Mouse (Mus musculus) stomach, postnatal 0 days (tissue): Measurements from ENCODE around the gene Pou4f1. TPM values are rescaled to one million over a fixed set of nuclear protein-coding genes. Genes with fewer than 3 reads are reported as not detected.

Experiments used
- ATAC-seq: fragments of 200-750 bp; cut with Nextera tagmentation; 2 replicates; pipeline ENCODE4 v1.8.0; 2017; ENCODE audit not compliant: low FRiP score, low TSS enrichment
- DNase-seq: peaks from one replicate; pipeline ENCODE4 v3.0.0-alpha.2; 2016; ENCODE audit warnings: low spot score
- H3K27ac ChIP-seq: fragments of 300-500 bp; sonication (generic); replicated peaks from 2 replicates; pipeline ENCODE4 v1.5.1; 2014; ENCODE audit warnings: mild to moderate bottlenecking, control low read depth
- H3K27me3 ChIP-seq: fragments of 300-500 bp; sonication (generic); 2 replicates; pipeline ENCODE4 v1.6.1; 2014; ENCODE audit warnings: low read length; ENCODE audit not compliant: control insufficient read depth, insufficient read depth
- H3K36me3 ChIP-seq: fragments of 300-500 bp; sonication (generic); 2 replicates; pipeline ENCODE4 v1.6.1; 2014; ENCODE audit warnings: low read length, mixed read lengths; ENCODE audit not compliant: control insufficient read depth, insufficient read depth
- H3K4me1 ChIP-seq: fragments of 300-500 bp; sonication (generic); replicated peaks from 2 replicates; pipeline ENCODE4 v1.6.1; 2014; ENCODE audit warnings: antibody characterized with exemption; ENCODE audit not compliant: control insufficient read depth, insufficient read depth
- H3K4me2 ChIP-seq: fragments of 300-500 bp; sonication (generic); replicated peaks from 2 replicates; pipeline ENCODE4 v1.6.1; 2014; ENCODE audit warnings: low read depth, mild to moderate bottlenecking, control low read depth, moderate library complexity
- H3K4me3 ChIP-seq: fragments of 300-500 bp; sonication (generic); 2 replicates; pipeline ENCODE4 v1.5.1; 2014; ENCODE audit warnings: low read depth, low read length, control low read depth
- H3K9ac ChIP-seq: fragments of 300-500 bp; sonication (generic); 2 replicates; pipeline ENCODE4 v1.6.1; 2014; ENCODE audit warnings: mild to moderate bottlenecking, low read length, control low read depth, mixed read lengths
- H3K9me3 ChIP-seq: fragments of 300-500 bp; sonication (generic); 2 replicates; pipeline ENCODE4 v1.6.1; 2016; ENCODE audit warnings: low read length; ENCODE audit not compliant: control insufficient read depth
- CTCF ChIP-seq: IDR thresholded peaks from 2 replicates; pipeline ENCODE4 v1.5.1; 2016; ENCODE audit warnings: antibody characterized with exemption, low read depth, mild to moderate bottlenecking, moderate library complexity
- EP300 ChIP-seq: optimal IDR thresholded peaks from 2 replicates; pipeline ENCODE3; 2016; ENCODE audit warnings: antibody characterized with exemption
- WGBS: fragments of 180-500 bp; shearing (Covaris S2); extraction: QIAGEN DNeasy Blood & Tissue Kit; methylation state at CpG from one replicate; pipeline ENCODE4 v1.1.7; 2014; 5-methylcytosine and 5-hydroxymethylcytosine counted together
- polyA plus RNA-seq: library from polyadenylated mRNA; unstranded; fragments of >200 nt; fragmentation: Nextera tagmentation; extraction: Ambion mirVana; gene quantifications from 2 replicates; pipeline ENCODE4 v1.2.1, GENCODE M21; 2015

Pou4f1 gene
- polyA plus RNA-seq, 1 experiment from 2014 or later, result 0.19 TPM

GRCm38 (mm10) chr14:104464841-104465240, 3.0 kb downstream of the Pou4f1 start:
- no peak for TF ChIP-seq CTCF
- TF ChIP-seq EP300, result no peak
- Histone ChIP-seq H3K4me1 (peaks cover 3% of the 10 kb centered on the region; the same call in 1 of the 2 replicates), H3K9me3 (no peaks in the 10 kb centered on the region), H3K4me2 (no peak overlapping the region), H3K9ac (no peak overlapping the region), H3K27me3 (peaks cover 35% of the 10 kb centered on the region), H3K4me3 (no peak overlapping the region), H3K27ac (no peak overlapping the region), H3K36me3 (no peaks in the 10 kb centered on the region)
- DNase-seq, result no peak
- WGBS, result 2% methylated on average over 5 of the region's 5 CpGs
- ATAC-seq, result no peak

GRCm38 (mm10) chr14:104463631-104464250, 4.1 kb downstream of the Pou4f1 start:
- no peak overlapping the region for H3K9ac ChIP-seq
- H3K4me2 ChIP-seq, result no peak overlapping the region
- no peaks in the 10 kb centered on the region for H3K36me3 ChIP-seq
- no peaks in the 10 kb centered on the region for H3K9me3 ChIP-seq
- H3K4me3 ChIP-seq, result no peak overlapping the region
- 7% methylated on average over 5 of the region's 5 CpGs for WGBS
- ATAC-seq (no peak), DNase-seq (no peak)
- H3K27me3 ChIP-seq, result peaks cover 39% of the 10 kb centered on the region
- TF ChIP-seq CTCF (no peak), EP300 (no peak)
- H3K27ac ChIP-seq, result no peak overlapping the region
- H3K4me1 ChIP-seq, result peaks cover 3% of the 10 kb centered on the region; the same call in 1 of the 2 replicates

DNA sequence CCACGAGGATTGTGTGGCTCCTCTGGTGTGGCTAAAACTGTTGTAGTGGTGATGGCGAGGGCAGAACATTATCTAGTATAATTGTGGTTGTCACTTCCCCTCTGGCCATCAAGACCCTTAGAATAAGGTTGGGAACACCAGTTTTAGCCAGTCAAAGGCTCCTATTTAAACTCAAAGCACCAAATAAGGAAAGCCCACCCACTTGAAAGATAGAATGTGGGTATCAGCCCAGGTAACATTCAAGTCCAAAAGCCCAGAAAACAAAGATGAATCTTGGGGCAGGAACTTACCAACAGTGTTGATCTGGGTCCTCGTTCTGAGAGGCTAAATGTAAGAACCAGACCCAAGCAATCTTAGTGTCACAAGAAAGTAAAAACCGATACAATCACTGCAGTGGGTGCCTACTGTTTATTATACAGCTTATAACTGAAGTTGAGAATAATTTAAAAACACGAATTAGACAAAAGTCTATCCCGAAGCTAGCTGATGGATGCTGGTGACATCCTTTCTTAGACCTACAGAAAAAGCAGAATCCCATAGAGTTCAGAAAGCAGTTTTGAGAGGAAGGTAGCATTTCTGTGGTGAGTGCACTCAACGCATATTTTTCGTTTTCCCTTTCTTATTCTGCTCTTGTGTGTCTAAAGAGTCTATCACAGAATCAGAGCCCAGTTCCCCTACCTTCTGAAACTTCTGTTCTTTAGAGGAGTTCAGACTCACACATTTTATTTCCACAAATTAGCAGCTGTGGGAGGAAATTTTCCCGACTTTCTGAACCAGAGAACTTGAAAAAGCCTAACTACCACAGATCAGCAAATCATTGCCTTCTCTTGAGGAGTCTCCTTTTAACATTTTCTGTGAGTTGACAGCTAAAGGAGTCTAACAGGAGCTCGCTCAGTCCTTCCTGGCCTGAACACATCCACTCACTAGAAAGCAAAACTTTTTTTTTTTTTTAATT, 6.2 kb downstream of the Pou4f1 start:
- Histone ChIP-seq H3K9ac (no peak overlapping the region), H3K4me1 (no peaks in the 10 kb centered on the region), H3K9me3 (no peaks in the 10 kb centered on the region), H3K4me2 (no peak overlapping the region), H3K4me3 (no peak overlapping the region), H3K36me3 (no peaks in the 10 kb centered on the region), H3K27me3 (peaks cover 38% of the 10 kb centered on the region), H3K27ac (no peak overlapping the region)
- DNase-seq (no peak), ATAC-seq (no peak)
- WGBS, result 3% methylated on average over 10 of the region's 10 CpGs
- TF ChIP-seq CTCF (no peak), EP300 (no peak)

DNA sequence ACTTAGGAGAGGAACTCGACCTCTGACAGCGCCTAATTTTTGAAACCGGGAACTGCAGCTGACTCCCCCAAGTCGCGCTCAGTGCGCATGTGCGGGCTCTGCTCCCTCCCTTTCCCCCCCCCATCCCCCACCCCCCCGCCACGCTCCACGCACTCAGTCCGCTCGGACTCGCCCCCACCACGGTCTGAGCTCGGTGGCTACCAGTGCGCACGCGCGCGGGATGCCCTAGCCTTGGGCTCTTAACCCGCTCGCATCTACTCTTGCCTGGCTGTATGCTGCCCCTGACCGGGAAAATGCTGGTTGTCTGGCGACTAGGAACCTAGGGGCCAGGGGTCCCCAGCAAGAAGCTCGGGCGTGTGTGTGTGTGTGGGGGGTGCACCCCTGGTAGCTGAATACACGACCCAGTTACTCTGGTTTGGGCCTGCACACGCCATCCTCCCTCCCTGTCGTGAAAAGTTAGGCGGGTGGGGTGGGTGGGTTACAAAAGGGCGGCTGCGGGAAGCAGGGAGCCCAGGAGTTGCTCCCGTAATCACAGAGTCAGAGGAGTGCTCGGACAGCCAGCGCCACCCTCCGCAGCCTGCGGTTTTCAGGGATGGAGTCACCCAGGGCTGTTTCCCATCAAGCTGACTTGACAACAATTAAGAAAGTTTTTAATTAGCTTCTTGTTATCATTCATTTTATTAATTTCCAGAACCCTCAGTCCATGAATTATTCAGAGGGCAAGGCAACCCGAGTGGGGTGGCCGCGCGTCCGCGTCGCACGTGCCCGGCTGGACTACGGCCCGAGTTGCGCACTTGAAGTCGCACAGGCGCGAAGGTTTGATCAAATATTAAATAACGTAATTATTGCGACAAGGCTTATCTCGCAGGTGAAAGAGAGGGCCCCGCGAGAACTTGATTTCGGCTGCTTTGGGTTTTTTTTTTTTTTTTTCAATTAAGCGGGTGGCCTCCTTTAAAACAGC, 7.2 kb downstream of the Pou4f1 start:
- Histone ChIP-seq H3K9ac (no peak overlapping the region), H3K4me1 (no peaks in the 10 kb centered on the region), H3K36me3 (no peaks in the 10 kb centered on the region), H3K9me3 (no peaks in the 10 kb centered on the region), H3K27ac (no peak overlapping the region), H3K4me3 (no peak overlapping the region; the same call in 1 of the 2 replicates), H3K4me2 (no peak overlapping the region), H3K27me3 (peaks cover 35% of the 10 kb centered on the region)
- ATAC-seq, result 0 out of 2 replicates have a peak, but pooled peaks have one; percentile 21
- no peak for TF ChIP-seq CTCF
- no peak for TF ChIP-seq EP300
- WGBS, result 2% methylated on average over 59 of the region's 59 CpGs
- DNase-seq, result no peak

- no peak overlapping the region for H3K4me2 ChIP-seq
- no peak for TF ChIP-seq CTCF
- TF ChIP-seq EP300, result no peak
- no peak overlapping the region for H3K9ac ChIP-seq
- H3K27me3 ChIP-seq, result peaks cover 32% of the 10 kb centered on the region; the same call in 1 of the 2 replicates
- no peaks in the 10 kb centered on the region for H3K4me1 ChIP-seq
- 3% methylated on average over 25 of the region's 25 CpGs for WGBS
- DNase-seq (no peak), ATAC-seq (no peak)
- no peaks in the 10 kb centered on the region for H3K36me3 ChIP-seq
- H3K27ac ChIP-seq, result no peak overlapping the region
- no peak overlapping the region for H3K4me3 ChIP-seq
- H3K9me3 ChIP-seq, result no peaks in the 10 kb centered on the region
These were observed 8.2 kb downstream of the Pou4f1 start for GRCm38 (mm10) chr14:104459513-104460111.
